Mouse (Mus musculus): ENCODE data around the gene Tagln2.

DNA sequence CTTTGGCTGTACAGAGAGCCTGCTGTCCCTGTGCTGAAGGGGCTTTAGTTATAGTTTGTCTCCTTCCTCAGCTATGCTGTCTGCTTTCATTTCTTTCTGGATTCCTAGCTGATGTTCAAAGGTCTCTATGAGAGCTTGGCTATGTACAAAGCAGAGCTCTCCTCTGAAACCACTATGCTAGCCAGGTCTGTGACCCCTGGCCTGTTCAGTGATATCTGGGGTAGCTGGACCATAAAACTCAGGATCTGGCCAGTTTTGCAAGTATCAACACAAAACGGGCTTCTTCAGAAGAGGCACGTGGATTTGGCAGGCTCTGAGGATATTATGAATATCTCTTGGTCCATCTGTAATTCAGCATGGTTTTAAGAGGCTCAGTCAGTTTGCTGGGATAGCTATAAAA, 46.9 kb upstream of the Tagln2 start:
- TF ChIP-seq ZC3H11A (IDR thresholded peaks at IDR 0.05; ENCODE audit: borderline replicate concordance, low read depth, low read length): no peak
- no peak for TF ChIP-seq HCFC1 (IDR thresholded peaks at IDR 0.05; ENCODE audit: borderline replicate concordance, insufficient read depth, low read length)
- no peak for TF ChIP-seq ZNF384 (IDR thresholded peaks at IDR 0.05; ENCODE audit: low read depth, low read length)
- TF ChIP-seq CHD2 (IDR thresholded peaks at IDR 0.05; ENCODE audit: low read depth, low read length): no peak
- no peak for TF ChIP-seq MAFK (IDR thresholded peaks at IDR 0.05; ENCODE audit: insufficient read depth, low read depth, low read length)

All from ES-E14 (cell line).